Mouse (Mus musculus) hindbrain, embryonic 14.5 days (tissue): ENCODE measurements around the gene Gfap. TPM values are rescaled to one million over a fixed set of nuclear protein-coding genes. Genes with fewer than 3 reads are reported as not detected.

Experiments used
- ATAC-seq: fragments of 200-750 bp; cut with Nextera tagmentation; 2 replicates; pipeline ENCODE4 v1.8.0; 2017; ENCODE audit warnings: moderate number of reproducible peaks, mild to moderate bottlenecking, moderate TSS enrichment, moderate library complexity; ENCODE audit not compliant: low FRiP score
- DNase-seq: peaks from one replicate; pipeline ENCODE4 v3.0.0-alpha.2; 2015; ENCODE audit warnings: low spot score
- H3K27ac ChIP-seq: fragments of 300-500 bp; sonication (generic); 2 replicates; pipeline ENCODE4 v1.5.1; 2014; ENCODE audit warnings: mild to moderate bottlenecking, moderate library complexity
- H3K27me3 ChIP-seq: fragments of 300-500 bp; sonication (generic); 2 replicates; pipeline ENCODE4 v1.6.1; 2014; ENCODE audit warnings: mild to moderate bottlenecking, low read length, mixed read lengths; ENCODE audit not compliant: control insufficient read depth, insufficient read depth
- H3K36me3 ChIP-seq: fragments of 300-500 bp; sonication (generic); replicated peaks from 2 replicates; pipeline ENCODE4 v1.6.1; 2014; ENCODE audit not compliant: control insufficient read depth, insufficient read depth
- H3K4me1 ChIP-seq: fragments of 300-500 bp; sonication (generic); replicated peaks from 2 replicates; pipeline ENCODE4 v1.6.1; 2014; ENCODE audit warnings: antibody characterized with exemption, low read length, mixed read lengths; ENCODE audit not compliant: control insufficient read depth, insufficient read depth
- H3K4me2 ChIP-seq: fragments of 300-500 bp; sonication (generic); replicated peaks from 2 replicates; pipeline ENCODE4 v1.6.1; 2014; ENCODE audit warnings: mild to moderate bottlenecking, moderate library complexity
- H3K4me3 ChIP-seq: fragments of 300-500 bp; sonication (generic); replicated peaks from 2 replicates; pipeline ENCODE4 v1.5.1; 2014; ENCODE audit warnings: mild to moderate bottlenecking, low read length
- H3K9ac ChIP-seq: fragments of 300-500 bp; sonication (generic); 2 replicates; pipeline ENCODE4 v1.6.1; 2014
- H3K9me3 ChIP-seq: fragments of 300-500 bp; sonication (generic); 2 replicates; pipeline ENCODE4 v1.6.1; 2016; ENCODE audit warnings: low read length; ENCODE audit not compliant: control insufficient read depth
- WGBS: fragments of 180-500 bp; shearing (Covaris S2); extraction: QIAGEN DNeasy Blood & Tissue Kit; methylation state at CpG from one replicate; pipeline ENCODE4 v1.1.7; 2014; 5-methylcytosine and 5-hydroxymethylcytosine counted together
- polyA plus RNA-seq: library from polyadenylated mRNA; unstranded; fragments of >200 nt; fragmentation: Nextera tagmentation; extraction: Ambion mirVana; gene quantifications from 2 replicates; pipeline ENCODE4 v1.2.1, GENCODE M21; 2014

Gene Gfap
- polyA plus RNA-seq, 1 experiment from 2014 or later: 0.66 TPM

DNA sequence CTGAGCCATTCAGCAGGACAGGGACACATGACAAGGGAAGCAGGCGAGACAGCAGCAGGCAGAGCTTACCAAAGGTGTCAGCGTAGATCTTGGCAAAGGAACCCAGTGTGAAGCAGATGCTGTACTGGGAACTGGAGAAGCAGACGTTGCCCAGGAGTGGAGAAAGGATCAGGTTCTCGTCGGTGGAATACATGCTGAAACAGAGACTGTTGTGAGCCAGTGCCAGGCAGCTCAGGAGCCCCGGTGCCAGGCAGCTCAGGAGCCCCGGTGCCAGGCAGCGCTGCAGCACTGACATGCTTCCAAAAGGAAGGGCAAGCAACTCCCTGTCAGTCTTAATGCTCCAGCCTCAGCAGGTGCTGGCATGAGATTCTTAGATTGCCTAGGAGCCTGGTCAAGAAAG lies 40.8 kb downstream of the Gfap start:
- no peaks in the 10 kb centered on the region for H3K4me1 ChIP-seq
- no peak overlapping the region for H3K4me3 ChIP-seq
- H3K4me2 ChIP-seq: no peak overlapping the region
- DNase-seq (no peak), ATAC-seq (no peak)
- WGBS: 92% methylated on average over 8 of the region's 8 CpGs
- H3K9ac ChIP-seq: no peak overlapping the region
- no peaks in the 10 kb centered on the region for H3K9me3 ChIP-seq
- no peaks in the 10 kb centered on the region for H3K27me3 ChIP-seq
- no peak overlapping the region for H3K27ac ChIP-seq
- H3K36me3 ChIP-seq: peaks cover 95% of the 10 kb centered on the region

DNA sequence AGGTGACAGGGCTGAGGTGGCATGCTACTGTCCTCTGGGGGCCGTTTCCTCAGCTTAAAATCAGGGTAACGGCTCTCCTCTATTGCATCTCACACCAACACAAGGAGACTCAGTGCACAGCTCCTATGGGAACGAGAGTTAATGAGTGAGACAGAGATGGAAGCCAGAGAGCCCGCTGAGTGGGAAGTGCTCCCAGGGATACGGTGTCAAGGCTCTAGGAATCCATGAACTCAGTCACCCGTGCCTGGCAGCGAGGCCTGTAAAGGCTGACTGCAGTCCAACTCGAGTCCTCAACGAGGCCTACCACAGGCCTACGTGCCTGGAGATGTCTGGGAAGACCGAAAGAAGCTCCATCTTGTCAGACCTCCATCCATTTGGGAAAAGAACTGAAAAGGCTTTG lies 41.8 kb downstream of the Gfap start:
- no peaks in the 10 kb centered on the region for H3K27me3 ChIP-seq
- no peaks in the 10 kb centered on the region for H3K4me1 ChIP-seq
- 69% methylated on average over 11 of the region's 11 CpGs for WGBS
- no peaks in the 10 kb centered on the region for H3K9me3 ChIP-seq
- DNase-seq: no peak
- H3K36me3 ChIP-seq: peaks cover 96% of the 10 kb centered on the region
- no peak overlapping the region for H3K4me2 ChIP-seq
- H3K9ac ChIP-seq: no peak overlapping the region
- no peak overlapping the region for H3K4me3 ChIP-seq
- no peak overlapping the region for H3K27ac ChIP-seq
- ATAC-seq: no peak

DNA sequence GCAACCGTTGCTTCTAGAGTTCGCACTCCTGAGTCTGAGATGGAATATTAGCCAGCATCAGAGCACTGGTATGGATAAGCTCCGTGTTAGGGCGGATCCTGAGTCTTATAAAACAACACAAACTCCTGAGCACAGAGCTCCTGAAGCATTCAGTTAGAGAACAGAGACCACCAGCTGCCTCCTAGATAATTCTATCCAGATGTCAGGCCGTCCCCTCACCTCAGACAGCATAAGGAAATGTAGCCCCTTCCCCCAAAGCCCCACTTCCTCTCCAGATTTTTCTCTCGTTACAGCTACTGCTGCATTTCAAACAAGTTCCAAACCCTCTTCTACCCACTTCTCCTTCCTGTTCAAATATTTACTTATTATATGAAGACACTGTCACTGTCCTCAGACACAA lies 44.8 kb downstream of the Gfap start:
- Histone ChIP-seq H3K4me1 (no peaks in the 10 kb centered on the region), H3K36me3 (peaks cover 93% of the 10 kb centered on the region), H3K4me3 (no peak overlapping the region), H3K9ac (no peak overlapping the region), H3K9me3 (no peaks in the 10 kb centered on the region), H3K4me2 (no peak overlapping the region), H3K27ac (no peak overlapping the region), H3K27me3 (no peaks in the 10 kb centered on the region)
- 91% methylated on average over 6 of the region's 6 CpGs for WGBS
- no peak for DNase-seq
- ATAC-seq: no peak

GRCm38 (mm10) chr11:102853760-102854159 lies 47.0 kb downstream of the Gfap start:
- ATAC-seq: no peak
- no peak for DNase-seq
- H3K27me3 ChIP-seq: no peaks in the 10 kb centered on the region

GRCm38 (mm10) chr11:102851883-102852282 lies 48.8 kb downstream of the Gfap start:
- WGBS: 70% methylated on average over 5 of the region's 5 CpGs
- Histone ChIP-seq H3K4me2 (no peak overlapping the region), H3K9ac (no peak overlapping the region), H3K27ac (no peak overlapping the region), H3K36me3 (peaks cover 93% of the 10 kb centered on the region), H3K4me3 (no peak overlapping the region), H3K4me1 (no peaks in the 10 kb centered on the region), H3K27me3 (no peaks in the 10 kb centered on the region), H3K9me3 (no peaks in the 10 kb centered on the region)
- ATAC-seq (no peak), DNase-seq (peak; percentile 36)

More at GRCm38 (mm10) chr11:102853760-102854159, 47.0 kb downstream of the Gfap start:
- no peak overlapping the region for H3K4me2 ChIP-seq
- H3K4me3 ChIP-seq: no peak overlapping the region
- no peaks in the 10 kb centered on the region for H3K9me3 ChIP-seq
- peaks cover 93% of the 10 kb centered on the region for H3K36me3 ChIP-seq
- H3K27ac ChIP-seq: no peak overlapping the region
- H3K4me1 ChIP-seq: no peaks in the 10 kb centered on the region
- no peak overlapping the region for H3K9ac ChIP-seq

GRCm38 (mm10) chr11:102845926-102846325 lies 54.8 kb downstream of the Gfap start:
- ATAC-seq: no peak
- Histone ChIP-seq H3K27ac (no peak overlapping the region), H3K4me2 (no peak overlapping the region), H3K4me1 (no peaks in the 10 kb centered on the region), H3K9ac (no peak overlapping the region), H3K36me3 (peaks cover 98% of the 10 kb centered on the region), H3K9me3 (no peaks in the 10 kb centered on the region), H3K4me3 (no peak overlapping the region), H3K27me3 (no peaks in the 10 kb centered on the region)
- no peak for DNase-seq
- WGBS: 91% methylated on average over 10 of the region's 10 CpGs

GRCm38 (mm10) chr11:102838616-102839150 lies 62.0 kb downstream of the Gfap start:
- Histone ChIP-seq H3K27me3 (no peaks in the 10 kb centered on the region), H3K9ac (no peak overlapping the region), H3K4me3 (no peak overlapping the region), H3K36me3 (peaks cover 73% of the 10 kb centered on the region), H3K4me2 (no peak overlapping the region), H3K4me1 (no peaks in the 10 kb centered on the region), H3K27ac (no peak overlapping the region; the same call in 1 of the 2 replicates), H3K9me3 (no peaks in the 10 kb centered on the region)
- no peak for DNase-seq
- 91% methylated on average over 9 of the region's 9 CpGs for WGBS
- ATAC-seq: no peak

GRCm38 (mm10) chr11:102838126-102838525 lies 62.6 kb downstream of the Gfap start:
- DNase-seq (no peak), ATAC-seq (no peak)
- 75% methylated on average over 2 of the region's 2 CpGs for WGBS
- H3K27me3 ChIP-seq: no peaks in the 10 kb centered on the region
- H3K4me1 ChIP-seq: no peaks in the 10 kb centered on the region
- H3K36me3 ChIP-seq: peaks cover 68% of the 10 kb centered on the region
- no peaks in the 10 kb centered on the region for H3K9me3 ChIP-seq
- H3K4me2 ChIP-seq: no peak overlapping the region
- H3K4me3 ChIP-seq: no peak overlapping the region
- no peak overlapping the region for H3K9ac ChIP-seq
- H3K27ac ChIP-seq: no peak overlapping the region

- no peak overlapping the region for H3K9ac ChIP-seq
- ATAC-seq (no peak), DNase-seq (no peak)
- H3K4me1 ChIP-seq: no peaks in the 10 kb centered on the region
- WGBS: 100% methylated on average over 1 of the region's 1 CpGs
- H3K4me2 ChIP-seq: no peak overlapping the region
- H3K9me3 ChIP-seq: no peaks in the 10 kb centered on the region
- peaks cover 60% of the 10 kb centered on the region for H3K36me3 ChIP-seq
- no peak overlapping the region for H3K4me3 ChIP-seq
- H3K27me3 ChIP-seq: no peaks in the 10 kb centered on the region
- no peak overlapping the region for H3K27ac ChIP-seq
Observed at GRCm38 (mm10) chr11:102837385-102837784, 63.3 kb downstream of the Gfap start.
